Mouse (Mus musculus) cerebellum, adult 11-12 months (tissue): ENCODE measurements around the gene Socs2.

Experiments used
- DNase-seq: peaks from one replicate; pipeline ENCODE4 v3.0.0; 2022

Socs2 gene

DNA sequence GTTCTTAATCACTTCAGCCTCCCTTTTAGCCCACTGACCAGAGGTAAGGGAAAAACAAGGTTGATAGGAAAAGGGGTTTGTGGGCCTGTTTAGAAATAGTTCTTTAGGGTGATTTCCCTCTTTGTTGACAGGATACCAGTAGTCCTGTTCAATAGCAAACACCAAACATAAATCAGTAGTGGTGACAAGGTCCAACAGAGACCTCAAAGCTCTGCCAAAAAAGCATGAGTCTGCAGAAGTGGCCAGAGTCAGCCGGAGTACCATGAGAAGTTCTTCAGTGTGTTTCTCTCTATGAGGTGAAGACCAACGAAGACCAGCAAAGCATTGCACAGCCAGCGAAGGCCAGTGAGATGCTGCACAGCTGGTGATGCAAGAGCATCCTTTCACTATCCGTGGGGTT is 76.3 kb downstream of the Socs2 start:
- DNase-seq: no peak

DNA sequence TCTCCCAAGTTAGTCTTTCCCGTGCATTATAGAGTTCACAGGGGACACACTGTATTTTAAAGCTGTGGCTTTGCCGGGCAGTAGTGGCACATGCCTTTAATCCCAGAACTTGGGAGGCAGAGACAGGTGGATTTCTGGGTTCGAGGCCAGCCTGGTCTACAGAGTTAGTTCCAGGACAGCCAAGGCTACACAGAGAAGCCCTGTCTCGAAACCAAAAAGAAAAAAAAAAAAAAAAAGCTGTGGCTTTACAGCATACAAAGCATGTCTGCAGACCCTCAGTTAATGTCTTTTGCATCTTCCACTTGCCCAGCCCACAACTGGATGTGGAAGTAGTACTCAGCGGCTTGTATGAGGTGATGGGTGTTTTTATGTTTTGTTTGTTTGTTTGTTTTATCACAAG is 79.4 kb downstream of the Socs2 start:
- no peak for DNase-seq

GRCm38 (mm10) chr10:95336781-95337544 is 80.0 kb downstream of the Socs2 start:
- no peak for DNase-seq
